Mouse (Mus musculus) c-Kit-positive CD71-positive TER-119-positive erythroid progenitor cells, embryonic 14.5 days (primary cell): Measurements from ENCODE around the gene Esam.

Source experiments
- DNase-seq: peaks from one replicate; pipeline ENCODE4 v3.0.0-alpha.2; 2013; ENCODE audit warnings: low spot score

Esam gene

DNA sequence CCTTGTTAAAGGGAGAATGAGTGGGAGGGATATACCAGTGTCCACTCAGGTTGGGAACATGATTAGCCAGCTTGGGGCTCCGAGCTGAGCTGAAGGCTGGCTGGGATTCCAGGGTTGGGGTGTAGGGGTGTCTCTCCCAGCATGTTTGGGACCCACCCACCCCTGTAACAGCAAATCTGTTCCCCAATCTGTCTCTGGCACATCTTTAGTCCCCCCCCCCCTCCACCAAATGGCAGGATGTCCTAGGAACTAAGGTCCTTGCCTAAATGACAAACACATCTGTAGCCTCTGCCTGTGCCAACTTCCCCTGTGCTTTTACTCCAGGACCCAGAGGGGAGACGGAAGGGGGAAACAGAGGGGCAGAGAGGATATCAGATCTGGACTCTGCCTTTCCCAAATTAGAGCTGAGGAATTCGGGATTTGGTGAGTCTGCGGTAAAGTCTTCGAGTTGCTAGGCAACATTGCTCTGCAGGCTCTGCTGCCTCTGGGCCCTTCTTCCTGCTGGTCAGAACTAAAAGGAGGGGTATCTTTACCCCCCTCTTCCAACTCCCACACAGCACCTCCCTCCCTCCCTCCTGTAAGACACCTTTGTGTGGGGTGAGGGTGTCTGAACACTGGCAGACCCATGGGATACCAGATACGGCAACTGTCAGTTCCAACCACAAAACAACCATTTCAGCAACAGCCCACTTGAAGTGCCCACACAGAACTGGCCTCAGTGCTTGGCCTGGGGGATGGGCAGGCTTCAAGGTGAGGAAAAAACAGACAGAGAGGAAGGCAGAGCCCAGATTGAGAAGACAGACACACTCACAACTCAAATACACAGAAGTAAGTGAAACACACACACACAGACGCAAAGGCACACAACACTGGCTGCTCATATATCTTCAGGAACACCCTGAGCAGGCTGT lies 27.2 kb downstream of the Esam start, which contains the start of gene Siae:
Gene Siae, plus strand, starts transcription at position 861 of the 911 bp plus-strand sequence.
- DNase-seq: no peak

DNA sequence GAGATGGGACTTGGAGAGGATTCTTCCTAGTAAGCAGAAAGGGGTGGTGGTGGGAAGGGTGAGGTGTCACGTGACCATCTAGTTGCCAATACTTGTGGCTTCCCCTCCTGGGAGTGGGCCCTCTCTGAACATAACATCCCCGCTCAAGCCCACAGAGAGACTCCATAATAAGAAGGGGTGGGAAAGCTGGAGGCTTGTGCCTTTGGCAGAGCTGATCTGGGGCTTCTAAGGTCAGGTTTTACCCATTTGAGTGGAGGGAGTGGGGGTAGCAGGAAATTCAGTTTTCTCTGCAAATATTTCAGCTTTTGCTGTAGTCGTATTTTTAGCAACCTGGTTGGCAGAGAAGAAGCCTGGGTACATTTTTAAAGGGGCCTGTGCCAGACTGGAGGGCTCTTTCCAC lies 28.5 kb downstream of the Esam start:
- no peak for DNase-seq

DNA sequence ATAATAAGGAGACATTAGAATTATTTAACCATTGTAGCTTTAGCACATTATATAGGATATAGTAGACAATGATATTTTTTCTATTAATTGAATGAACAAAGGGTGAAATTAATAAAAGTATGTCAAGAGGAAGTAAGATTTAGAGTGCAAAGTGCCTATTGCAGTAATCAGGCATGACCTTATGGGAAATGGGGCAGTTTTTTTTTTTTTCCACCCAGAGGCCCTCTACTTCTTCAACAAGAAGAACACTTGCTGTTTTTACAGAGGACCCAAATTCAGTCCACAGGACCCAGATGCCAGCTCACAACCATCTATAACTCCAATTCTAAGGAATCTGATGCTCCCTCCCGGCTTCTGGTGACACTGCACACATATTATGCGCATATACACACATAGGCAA lies 32.7 kb downstream of the Esam start:
- no peak for DNase-seq

DNA sequence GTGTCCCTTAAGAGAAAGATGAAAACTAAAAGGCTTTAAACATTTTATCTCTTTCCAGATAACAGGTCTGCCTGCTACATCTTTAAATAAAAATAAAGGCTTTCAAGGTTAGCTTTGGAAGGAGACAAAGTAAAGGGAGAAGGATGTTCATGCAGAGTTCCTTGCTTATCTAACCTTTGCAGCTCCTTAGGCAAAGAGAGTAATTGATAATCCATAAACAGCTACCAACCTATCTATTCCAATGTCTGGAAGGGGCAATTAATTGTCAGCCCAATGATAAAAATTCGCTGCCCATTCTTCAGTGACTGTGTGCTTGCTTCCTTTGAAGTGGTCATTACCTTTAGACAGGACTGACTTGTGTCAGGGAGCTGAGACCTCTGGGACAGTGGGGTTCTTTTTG lies 35.9 kb downstream of the Esam start:
- no peak for DNase-seq

DNA sequence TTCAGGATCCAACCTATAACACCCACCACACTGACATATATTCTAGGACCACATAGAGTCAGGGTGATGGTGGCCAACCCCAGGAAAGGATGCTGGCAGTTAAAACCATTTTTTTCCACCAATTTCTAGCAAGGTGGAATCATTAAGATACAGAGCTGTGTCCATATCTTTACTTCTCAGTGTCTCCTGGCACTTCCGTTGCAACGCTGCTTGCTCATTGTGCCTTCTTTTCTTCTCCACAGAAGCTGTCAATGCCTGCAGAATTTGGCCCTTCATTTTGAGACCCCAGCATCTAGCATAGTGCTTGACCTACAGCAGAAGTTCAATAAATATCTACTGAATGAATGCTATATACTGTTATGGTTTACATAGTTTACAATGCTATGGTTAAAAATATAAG lies 39.1 kb downstream of the Esam start:
- no peak for DNase-seq

DNA sequence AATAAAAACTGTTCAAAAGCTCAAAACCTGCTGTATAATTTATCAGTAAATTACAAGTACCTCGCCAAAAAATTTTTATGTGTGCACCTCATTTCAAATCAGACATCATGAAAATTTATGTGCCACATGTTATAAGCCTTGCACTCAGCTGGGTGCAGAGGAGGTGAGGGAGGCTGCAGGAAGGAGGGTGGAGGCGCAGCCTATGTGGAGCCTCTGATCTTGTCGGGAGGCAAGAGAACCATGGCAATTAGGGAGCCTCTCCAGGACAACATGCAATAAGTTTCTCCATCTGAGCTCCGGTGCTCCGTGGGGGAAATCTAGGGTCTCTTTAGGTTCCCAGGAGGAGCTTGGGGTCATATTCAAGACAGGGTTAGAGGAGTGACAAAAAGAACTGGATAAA lies 39.6 kb downstream of the Esam start:
- no peak for DNase-seq

DNA sequence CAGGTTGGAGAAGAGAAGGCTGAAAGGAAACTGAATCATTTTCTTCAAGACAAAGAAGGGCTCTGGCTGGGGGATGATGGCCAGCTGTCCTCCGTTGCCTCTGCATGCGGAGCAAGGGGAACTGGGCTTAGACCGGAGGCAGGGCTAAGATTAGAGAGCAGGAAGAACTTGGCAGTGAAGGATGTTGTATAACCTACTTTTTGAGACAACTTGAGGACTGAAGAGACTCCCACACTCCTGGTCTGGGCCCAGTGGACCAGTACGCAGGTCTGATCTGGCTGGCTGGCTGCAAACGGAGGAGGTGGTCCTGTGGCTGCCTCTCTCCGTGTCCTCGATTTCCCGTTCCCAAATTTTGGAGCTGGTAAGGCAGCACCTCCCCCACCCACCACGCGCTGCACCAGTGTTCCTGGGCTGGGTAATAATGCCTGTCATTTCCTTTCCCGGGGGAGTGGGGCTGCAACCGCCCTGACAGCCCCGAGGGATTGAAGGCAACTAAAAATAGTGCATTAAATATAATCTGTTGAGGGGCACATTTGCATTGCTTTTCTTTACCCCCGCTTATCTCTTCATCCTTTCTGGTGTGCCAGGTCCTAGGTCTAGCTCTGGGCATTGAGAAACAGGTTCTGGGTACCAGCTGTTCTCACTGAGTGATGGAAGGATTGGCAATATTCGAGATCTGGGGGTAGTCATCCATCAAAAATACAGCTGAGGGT lies 40.2 kb downstream of the Esam start:
- DNase-seq: no peak

DNA sequence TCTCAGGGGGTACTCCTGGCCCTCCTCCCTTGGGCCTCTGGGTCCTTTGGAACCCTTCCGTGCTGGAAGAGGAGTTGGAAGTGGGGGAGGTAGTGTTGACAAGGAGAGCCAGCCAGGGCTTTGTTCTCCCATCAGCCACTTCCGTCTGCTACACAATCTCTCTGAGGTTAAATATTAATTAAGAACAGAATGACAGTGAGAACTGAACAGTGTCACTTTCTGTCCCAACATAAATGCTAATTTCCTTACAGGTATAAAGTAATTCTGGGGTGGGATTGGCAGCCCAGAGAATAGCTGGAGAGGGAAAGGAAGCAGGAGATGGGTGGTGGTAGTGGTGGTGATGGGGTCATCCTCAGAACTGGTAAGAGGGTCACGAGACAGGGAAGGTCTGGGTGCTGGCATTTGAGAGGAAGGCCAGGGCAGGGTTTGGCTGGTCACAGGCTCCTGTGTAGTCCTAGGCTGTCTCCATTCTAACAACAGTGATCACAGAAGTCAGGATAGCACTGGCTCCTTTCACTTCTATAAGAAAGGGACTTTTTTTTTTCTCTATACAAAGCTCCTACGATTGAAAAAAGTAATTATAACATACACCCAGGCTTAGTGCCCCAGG lies 40.8 kb downstream of the Esam start:
- no peak for DNase-seq

DNA sequence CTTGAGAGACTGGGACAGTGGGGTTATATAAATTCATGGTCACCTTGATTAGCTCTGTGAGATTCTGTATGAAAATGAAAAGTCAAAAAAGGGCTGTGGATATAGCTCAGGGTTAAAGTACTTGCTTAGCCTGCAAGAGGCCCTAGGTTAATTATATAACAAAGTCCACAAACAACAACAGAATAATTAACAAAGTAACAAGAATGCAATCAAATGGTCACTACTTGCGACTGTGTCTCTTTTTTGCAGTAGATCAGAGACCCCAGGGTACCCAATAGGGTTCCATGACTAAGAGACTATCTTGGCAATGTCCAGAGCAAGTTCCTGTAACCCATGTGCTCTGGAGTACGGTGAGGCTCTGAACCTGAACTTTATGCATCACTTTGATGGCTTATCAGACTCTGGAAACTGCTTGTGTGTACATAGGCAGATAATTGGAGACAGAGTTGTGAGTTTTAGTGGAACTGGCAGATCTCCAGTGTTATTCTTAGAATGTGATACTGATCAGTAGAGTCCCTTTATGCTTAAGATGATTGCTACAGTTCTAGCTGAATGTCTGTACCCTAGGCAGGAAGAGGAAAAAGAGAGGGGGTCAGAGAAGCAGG lies 41.5 kb downstream of the Esam start:
- DNase-seq: no peak

DNA sequence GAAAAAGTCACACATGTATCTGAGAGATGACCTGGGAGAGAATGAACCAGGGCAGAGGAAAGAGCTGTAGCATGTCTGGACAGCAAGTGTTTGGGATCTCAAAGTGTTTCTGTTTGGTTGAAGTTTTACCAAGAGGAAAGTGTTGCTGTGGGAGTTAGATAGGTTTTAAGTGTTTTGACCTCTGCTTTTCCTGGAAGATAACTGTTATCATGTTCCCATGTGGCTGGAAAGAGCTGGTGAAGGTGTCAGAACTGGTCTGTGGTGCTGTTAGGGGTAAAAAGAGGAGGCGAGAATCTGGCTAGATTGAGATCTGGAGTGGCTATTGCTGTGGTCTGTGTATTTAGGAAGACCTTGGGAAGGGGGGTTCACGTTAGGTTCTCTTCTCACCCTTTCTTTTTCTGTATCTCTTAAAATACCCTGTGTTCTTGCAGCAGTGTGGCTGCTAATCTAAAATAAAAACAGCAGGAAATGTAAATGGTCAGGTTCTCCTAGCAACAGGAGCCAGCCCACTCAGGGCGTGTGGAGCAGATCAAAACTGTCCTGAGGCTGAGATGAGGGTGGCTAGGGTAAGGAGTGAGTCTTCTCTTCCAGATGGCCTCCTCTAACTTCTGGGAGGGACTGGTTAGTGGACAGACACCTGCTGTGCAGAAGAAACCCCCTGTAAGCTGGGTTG lies 44.5 kb downstream of the Esam start:
- no peak for DNase-seq

DNA sequence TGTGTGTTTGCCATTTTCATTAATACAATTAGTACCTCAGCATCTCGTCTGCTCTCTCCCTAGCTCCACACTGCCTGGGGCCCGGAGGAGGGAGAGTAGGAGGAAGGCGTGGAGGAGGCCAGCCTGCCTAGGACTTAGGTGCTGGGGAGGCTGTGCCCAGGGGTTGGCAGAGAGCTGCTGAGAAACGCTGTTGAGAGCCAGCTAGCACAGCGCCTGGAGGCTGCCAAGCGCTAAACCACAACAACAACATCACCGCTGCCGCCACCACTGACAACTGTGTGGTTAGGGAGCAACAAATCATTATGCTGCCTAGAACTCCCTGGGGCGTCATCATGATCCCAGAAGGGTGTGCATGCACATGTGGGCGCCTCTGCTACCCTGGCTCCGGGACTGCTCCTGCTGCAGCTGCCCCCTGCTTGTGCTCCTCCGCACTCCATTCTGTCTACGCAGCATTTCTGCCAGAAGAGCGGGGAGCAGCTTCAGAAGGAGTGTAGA lies 48.6 kb downstream of the Esam start:
- no peak for DNase-seq

DNA sequence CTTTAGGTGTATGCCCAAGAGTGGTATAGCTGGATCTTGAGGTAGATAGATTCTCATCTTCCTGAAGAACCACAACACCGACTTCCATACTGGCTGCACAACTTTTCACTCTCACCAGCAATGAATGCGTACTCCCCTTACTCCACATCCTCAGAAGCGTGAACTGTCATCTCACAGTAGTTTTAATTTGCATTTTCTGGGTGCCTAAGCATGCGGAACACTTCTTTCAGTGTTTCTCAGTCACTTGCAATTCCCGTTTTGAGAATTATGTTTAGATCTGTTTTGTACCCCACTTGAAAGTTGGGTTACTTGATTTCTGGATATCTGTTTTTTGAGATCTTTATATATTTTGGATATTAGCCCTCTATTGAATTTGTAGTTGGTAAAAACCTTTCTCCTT lies 55.7 kb downstream of the Esam start:
- no peak for DNase-seq

DNA sequence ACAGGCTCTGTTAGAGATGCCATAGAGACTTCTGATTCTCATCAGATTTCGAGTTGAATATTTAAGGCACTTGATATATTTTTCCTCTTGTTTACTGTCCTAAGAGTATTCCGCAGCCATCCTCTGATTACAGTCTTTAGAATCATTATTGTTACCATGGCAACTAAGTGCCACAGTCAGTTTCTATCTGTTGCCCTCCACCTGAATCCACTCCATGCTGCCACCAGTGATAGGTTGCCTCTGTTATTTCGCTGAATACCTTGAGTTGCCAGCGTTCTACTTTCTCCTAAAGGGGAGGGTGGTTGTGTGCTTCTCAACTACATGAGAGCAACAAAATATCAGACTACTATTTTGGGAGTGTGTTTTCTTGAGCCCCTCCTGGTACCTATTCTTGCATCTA lies 58.8 kb downstream of the Esam start:
- no peak for DNase-seq
